Comparison of ENCODE assay signal across 8 mouse cellular contexts in the genomic region with DNA sequence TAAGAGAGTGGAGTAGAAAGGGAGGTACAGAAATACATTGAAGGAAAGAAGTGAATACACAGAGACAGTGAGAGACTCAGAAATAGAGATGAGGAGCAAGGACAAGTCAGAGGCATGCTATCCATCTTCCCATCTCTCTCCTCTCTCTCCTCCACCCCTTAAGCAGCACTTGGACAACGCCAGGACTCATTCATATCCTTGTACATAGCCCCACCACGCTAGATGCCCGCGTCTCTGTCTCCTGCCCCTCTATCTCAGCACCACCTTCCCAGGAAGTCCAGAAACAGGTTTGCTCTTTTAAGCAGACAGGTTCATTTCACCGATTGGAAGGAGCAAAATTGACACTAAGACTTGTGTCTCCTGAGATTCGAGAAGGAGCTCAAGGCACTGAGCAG. TPM values are rescaled to one million over a fixed set of nuclear protein-coding genes. Genes with fewer than 3 reads are reported as not detected.
DNase-seq lines count a peak whose midpoint lies in the region; ATAC-seq and TF ChIP-seq lines count a peak whose summit lies in the region.

No protein-coding gene starts in this region.

- peaks cover 11% of the 10 kb centered on the region for H3K36me3 ChIP-seq in heart, embryonic 10.5 days
- H3K36me3 ChIP-seq in hindbrain, embryonic 12.5 days, result peaks cover 16% of the 10 kb centered on the region
- no peaks in the 10 kb centered on the region for H3K36me3 ChIP-seq in midbrain, embryonic 11.5 days (ENCODE audit: control insufficient read depth, insufficient read depth, low read length)

- ATAC-seq in hindbrain, embryonic 12.5 days (ENCODE audit: low FRiP score), result peak; percentile 31; the same call in 1 of the 2 replicates
- peak; percentile 28; the same call in 1 of the 2 replicates for ATAC-seq in midbrain, embryonic 11.5 days (ENCODE audit: low FRiP score)
- ATAC-seq in megakaryocyte, adult 5-6 weeks (ENCODE audit: poor library complexity, severe bottlenecking), result no peak

- DNase-seq in heart, embryonic 10.5 days (ENCODE audit: low spot score), result no peak
- DNase-seq in heart, postnatal 14 days, result no peak
- DNase-seq in midbrain, embryonic 11.5 days (ENCODE audit: low spot score, missing footprints), result no peak
- DNase-seq in thymus, postnatal 0 days (ENCODE audit: low spot score), result no peak
- no peak for DNase-seq in right cerebral cortex, adult 18-20 months

- no peak for TF ChIP-seq POLR2A in cortical plate, adult 2 months (IDR thresholded peaks at IDR 0.05; ENCODE audit: extremely low read depth, insufficient read depth, low read length)

- peak overlapping the region; percentile 80 for H3K4me3 ChIP-seq in heart, embryonic 10.5 days
- H3K4me3 ChIP-seq in cortical plate, adult 2 months (ENCODE audit: insufficient read depth, low read length), result peak overlapping the region; percentile 76
- H3K4me3 ChIP-seq in hindbrain, embryonic 12.5 days, result peak overlapping the region; percentile 84
- peak overlapping the region; percentile 59 for H3K4me3 ChIP-seq in midbrain, embryonic 11.5 days (ENCODE audit: low read depth, low read length)

- H3K27ac ChIP-seq in heart, embryonic 10.5 days, result no peak overlapping the region
- peak overlapping the region; percentile 67; the same call in 1 of the 2 replicates for H3K27ac ChIP-seq in cortical plate, adult 2 months (ENCODE audit: insufficient read depth, low read length)
- H3K27ac ChIP-seq in hindbrain, embryonic 12.5 days, result no peak overlapping the region
- H3K27ac ChIP-seq in midbrain, embryonic 11.5 days (ENCODE audit: low read depth, low read length), result no peak overlapping the region

- intact Hi-C loops in heart, postnatal 14 days (cut with DNase I), result no loop called here

- peaks cover 22% of the 10 kb centered on the region for H3K4me1 ChIP-seq in heart, embryonic 10.5 days
- peaks cover 11% of the 10 kb centered on the region for H3K4me1 ChIP-seq in cortical plate, adult 2 months (ENCODE audit: control insufficient read depth, insufficient read depth, low read length)
- H3K4me1 ChIP-seq in hindbrain, embryonic 12.5 days, result peaks cover 41% of the 10 kb centered on the region
- H3K4me1 ChIP-seq in midbrain, embryonic 11.5 days (ENCODE audit: control insufficient read depth, insufficient read depth, low read length), result peaks cover 17% of the 10 kb centered on the region

- H3K9me3 ChIP-seq in heart, embryonic 10.5 days, result no peaks in the 10 kb centered on the region
- no peaks in the 10 kb centered on the region for H3K9me3 ChIP-seq in hindbrain, embryonic 12.5 days (replicated peaks)
- no peaks in the 10 kb centered on the region for H3K9me3 ChIP-seq in midbrain, embryonic 11.5 days (ENCODE audit: control insufficient read depth, low read length)

- H3K4me2 ChIP-seq in hindbrain, embryonic 12.5 days (replicated peaks), result peak overlapping the region; percentile 86
- peak overlapping the region; percentile 87 for H3K4me2 ChIP-seq in midbrain, embryonic 11.5 days

- peak overlapping the region; percentile 97 for H3K9ac ChIP-seq in hindbrain, embryonic 12.5 days
- H3K9ac ChIP-seq in midbrain, embryonic 11.5 days (ENCODE audit: low read length), result peak overlapping the region; percentile 80

- WGBS in heart, embryonic 10.5 days, result 62% methylated on average over 6 of the region's 6 CpGs
- 68% methylated on average over 6 of the region's 6 CpGs for WGBS in hindbrain, embryonic 12.5 days
- WGBS in midbrain, embryonic 11.5 days, result 75% methylated on average over 6 of the region's 6 CpGs

- H3K27me3 ChIP-seq in heart, embryonic 10.5 days (ENCODE audit: insufficient read depth, poor library complexity, severe bottlenecking), result peaks cover 60% of the 10 kb centered on the region
- peaks cover 13% of the 10 kb centered on the region for H3K27me3 ChIP-seq in hindbrain, embryonic 12.5 days
- peaks cover 2% of the 10 kb centered on the region; the same call in 1 of the 2 replicates for H3K27me3 ChIP-seq in midbrain, embryonic 11.5 days (ENCODE audit: control insufficient read depth, insufficient read depth, low read length)

- no peak for TF ChIP-seq CTCF in cortical plate, adult 2 months (IDR thresholded peaks at IDR 0.05; ENCODE audit: extremely low read depth, insufficient read depth, low read length)

RNA-seq across cellular contexts. Expression of a gene that starts 0.8 kb away (rescaled TPM):
- 1.3 and 2.0 TPM in 2 replicates for polyA plus RNA-seq in heart, embryonic 10.5 days (2016; fragmentation: Nextera tagmentation; extraction: Ambion mirVana)
- 1 to 10 TPM in 1 of 2 experiments, under 1 TPM in 1; 0.83 to 1.2 TPM for total RNA-seq in heart, postnatal 14 days (2021)
- 20.8 and 21.3 TPM in 2 replicates for polyA plus RNA-seq in cortical plate, adult 2 months (2012; rRNA removed)
- polyA plus RNA-seq in hindbrain, embryonic 12.5 days (2016; fragmentation: Nextera tagmentation; extraction: Ambion mirVana), result 9.3 and 10.1 TPM in 2 replicates
- 5.3 and 5.9 TPM in 2 replicates for polyA plus RNA-seq in midbrain, embryonic 11.5 days (2014; fragmentation: Nextera tagmentation; extraction: Ambion mirVana)
- 0.14 and 0.18 TPM in 2 replicates for polyA plus RNA-seq in thymus, postnatal 0 days (2015; fragmentation: Nextera tagmentation; extraction: Ambion mirVana)
- 0.11 TPM in 1 of 2 replicates, not detected in the other for total RNA-seq in megakaryocyte, adult 5-6 weeks (2015)
- total RNA-seq in megakaryocyte, adult 5-6 weeks (2017), result not detected in 2 replicates

RNA-seq across cellular contexts. Expression of a gene that starts 39.6 kb away (rescaled TPM):
- polyA plus RNA-seq in heart, embryonic 10.5 days (2016; fragmentation: Nextera tagmentation; extraction: Ambion mirVana), result 15.1 and 16.4 TPM in 2 replicates
- total RNA-seq in heart, postnatal 14 days (2021), result 10 to 100 TPM; 12.1 to 12.8 TPM
- 16.9 and 17.4 TPM in 2 replicates for polyA plus RNA-seq in cortical plate, adult 2 months (2012; rRNA removed)
- 22.3 and 23.4 TPM in 2 replicates for polyA plus RNA-seq in hindbrain, embryonic 12.5 days (2016; fragmentation: Nextera tagmentation; extraction: Ambion mirVana)
- 23.1 and 24.5 TPM in 2 replicates for polyA plus RNA-seq in midbrain, embryonic 11.5 days (2014; fragmentation: Nextera tagmentation; extraction: Ambion mirVana)
- polyA plus RNA-seq in thymus, postnatal 0 days (2015; fragmentation: Nextera tagmentation; extraction: Ambion mirVana), result 19.0 and 22.7 TPM in 2 replicates
- 3.7 and 5.1 TPM in 2 replicates for total RNA-seq in megakaryocyte, adult 5-6 weeks (2015)
- total RNA-seq in megakaryocyte, adult 5-6 weeks (2017), result 5.8 and 5.9 TPM in 2 replicates

RNA-seq across cellular contexts. Expression of a gene that starts 41.8 kb away (rescaled TPM):
- 2.5 and 3.2 TPM in 2 replicates for polyA plus RNA-seq in heart, embryonic 10.5 days (2016; fragmentation: Nextera tagmentation; extraction: Ambion mirVana)
- total RNA-seq in heart, postnatal 14 days (2021), result under 1 TPM; 0.85 to 0.88 TPM
- polyA plus RNA-seq in cortical plate, adult 2 months (2012; rRNA removed), result 0.35 and 0.44 TPM in 2 replicates
- polyA plus RNA-seq in hindbrain, embryonic 12.5 days (2016; fragmentation: Nextera tagmentation; extraction: Ambion mirVana), result 0.33 and 0.49 TPM in 2 replicates
- polyA plus RNA-seq in midbrain, embryonic 11.5 days (2014; fragmentation: Nextera tagmentation; extraction: Ambion mirVana), result 0.52 TPM in 1 of 2 replicates, not detected in the other
- 0.68 and 2.0 TPM in 2 replicates for polyA plus RNA-seq in thymus, postnatal 0 days (2015; fragmentation: Nextera tagmentation; extraction: Ambion mirVana)
- 0.11 TPM in 1 of 2 replicates, not detected in the other for total RNA-seq in megakaryocyte, adult 5-6 weeks (2015)
- total RNA-seq in megakaryocyte, adult 5-6 weeks (2017), result 0.57 and 0.88 TPM in 2 replicates

RNA-seq across cellular contexts. Expression of a gene that starts 48.7 kb away (rescaled TPM):
- 26.8 and 43.1 TPM in 2 replicates for polyA plus RNA-seq in heart, embryonic 10.5 days (2016; fragmentation: Nextera tagmentation; extraction: Ambion mirVana)
- 1 to 10 TPM; 1.4 to 1.8 TPM for total RNA-seq in heart, postnatal 14 days (2021)
- 23.6 and 24.7 TPM in 2 replicates for polyA plus RNA-seq in cortical plate, adult 2 months (2012; rRNA removed)
- polyA plus RNA-seq in hindbrain, embryonic 12.5 days (2016; fragmentation: Nextera tagmentation; extraction: Ambion mirVana), result 36.9 and 39.2 TPM in 2 replicates
- polyA plus RNA-seq in midbrain, embryonic 11.5 days (2014; fragmentation: Nextera tagmentation; extraction: Ambion mirVana), result 8.2 and 8.4 TPM in 2 replicates
- 7.6 and 9.5 TPM in 2 replicates for polyA plus RNA-seq in thymus, postnatal 0 days (2015; fragmentation: Nextera tagmentation; extraction: Ambion mirVana)
- 0.58 and 1.9 TPM in 2 replicates for total RNA-seq in megakaryocyte, adult 5-6 weeks (2015)
- total RNA-seq in megakaryocyte, adult 5-6 weeks (2017), result 0.49 and 1.1 TPM in 2 replicates

RNA-seq across cellular contexts. Expression of a gene that starts 50.2 kb away (rescaled TPM):
- polyA plus RNA-seq in heart, embryonic 10.5 days (2016; fragmentation: Nextera tagmentation; extraction: Ambion mirVana), result 2.2 and 9.0 TPM in 2 replicates
- total RNA-seq in heart, postnatal 14 days (2021), result 10 to 100 TPM; 18.6 to 19.9 TPM
- 78.9 and 79.5 TPM in 2 replicates for polyA plus RNA-seq in cortical plate, adult 2 months (2012; rRNA removed)
- 17.7 and 19.7 TPM in 2 replicates for polyA plus RNA-seq in hindbrain, embryonic 12.5 days (2016; fragmentation: Nextera tagmentation; extraction: Ambion mirVana)
- polyA plus RNA-seq in midbrain, embryonic 11.5 days (2014; fragmentation: Nextera tagmentation; extraction: Ambion mirVana), result 16.6 and 19.7 TPM in 2 replicates
- 112 and 116 TPM in 2 replicates for polyA plus RNA-seq in thymus, postnatal 0 days (2015; fragmentation: Nextera tagmentation; extraction: Ambion mirVana)
- total RNA-seq in megakaryocyte, adult 5-6 weeks (2015), result 2,723 and 2,838 TPM in 2 replicates
- total RNA-seq in megakaryocyte, adult 5-6 weeks (2017), result 1,463 and 1,715 TPM in 2 replicates
